Mouse (Mus musculus) left cerebral cortex, adult 8-10 months (tissue): ENCODE results near the gene Defb11. TPM values are rescaled to one million over a fixed set of nuclear protein-coding genes. Genes with fewer than 3 reads are reported as not detected.
"Not testable (repeated sequence)": the region's sequence is repeated elsewhere in the genome, so short reads cannot be mapped to it uniquely, and the experiment has no call there.

ENCODE experiments used
- DNase-seq, 2 experiments: peaks; one replicate each; pipeline ENCODE4 v3.0.0; 2022; ENCODE audit warnings: low spot score in 2 of 2
- total RNA-seq, 4 experiments: library from RNA; stranded (reverse); gene quantifications; 2 replicates each; pipeline ENCODE4 v1.2.4; 2022

Gene Defb11
- not detected for total RNA-seq

- not testable (repeated sequence) for DNase-seq
Observed at GRCm38 (mm10) chr8:21906290-21906689, at the start of gene Defb11. Defb11 (minus strand) TSS chr8:21906412.

DNA sequence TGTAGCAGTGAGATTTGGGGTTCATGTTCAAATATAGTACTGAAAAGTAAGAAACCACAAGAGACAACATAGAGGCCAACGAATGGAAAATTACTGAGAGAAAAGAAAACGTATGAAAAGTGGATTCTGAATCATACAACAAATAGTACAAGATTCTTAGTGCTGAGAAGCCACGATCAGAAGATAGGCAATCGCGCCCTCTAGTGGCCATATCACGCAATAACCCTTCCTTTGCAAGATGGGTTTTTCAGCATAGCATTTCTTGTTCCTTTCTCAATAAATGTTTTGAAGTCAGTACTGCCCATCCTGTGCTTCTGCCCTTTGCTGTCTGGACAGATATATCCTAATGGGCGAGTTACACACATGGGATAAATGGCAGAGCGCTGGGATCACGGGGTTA is 49.1 kb upstream of the Defb11 start:
- peak; percentile 8 to 34 for DNase-seq

- no peak for DNase-seq
Observed at GRCm38 (mm10) chr8:21947311-21948017, 41.3 kb upstream of the Defb11 start.

GRCm38 (mm10) chr8:21946462-21946861 is 40.2 kb upstream of the Defb11 start, which contains the start of gene Defb13:
Defb13 (plus strand) TSS chr8:21946762.
- DNase-seq: no peak

- DNase-seq: not testable (repeated sequence)
Observed at GRCm38 (mm10) chr8:21938052-21938451, 31.8 kb upstream of the Defb11 start, which contains the start of gene Defb35. Defb35 (plus strand) TSS chr8:21938352.

DNA sequence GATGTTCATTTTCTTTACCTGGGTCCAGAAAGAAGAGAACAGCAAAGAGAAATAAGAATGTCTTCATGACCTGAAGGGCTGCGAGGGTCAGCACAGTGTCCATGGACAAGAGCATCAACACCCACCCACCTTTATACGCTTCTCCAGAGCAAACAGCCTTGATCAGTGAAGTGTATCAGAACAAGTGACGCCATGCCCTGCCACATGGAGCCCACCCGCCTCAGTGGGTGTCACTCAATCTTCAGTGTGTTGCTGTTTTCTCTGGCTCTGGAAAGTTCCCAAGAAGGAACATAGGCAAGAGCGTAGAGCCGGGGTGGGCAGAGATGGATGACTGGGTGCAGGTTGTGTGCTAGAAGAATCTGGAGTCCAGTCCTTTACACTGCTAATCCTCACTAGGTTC is 26.4 kb upstream of the Defb11 start, which contains the start of gene Defb15:
Gene Defb15 (minus strand): TSS at position 101 of the 400 bp plus-strand sequence.
- no peak for DNase-seq

- DNase-seq: not testable (repeated sequence)
Observed at GRCm38 (mm10) chr8:21930754-21931153, 24.5 kb upstream of the Defb11 start.

DNA sequence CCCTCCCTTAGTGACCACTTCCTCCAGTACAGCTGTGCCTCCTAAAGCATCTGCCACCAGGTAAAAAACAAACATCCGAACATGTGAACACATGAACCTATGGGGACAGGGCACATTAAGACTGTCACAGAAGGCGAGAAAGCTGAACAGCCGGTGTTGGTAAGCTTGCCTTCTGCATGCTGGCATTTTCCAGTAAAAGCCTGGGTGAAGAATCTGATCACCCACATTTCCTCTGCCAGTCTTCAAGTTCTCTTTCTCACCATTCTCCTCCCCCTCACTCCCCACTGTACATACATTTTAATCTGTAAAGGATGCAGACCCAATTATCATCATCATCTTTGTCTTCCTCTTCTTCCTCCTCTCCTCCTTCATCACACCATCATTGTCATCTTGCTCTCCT is 9.4 kb upstream of the Defb11 start:
- DNase-seq: peak in 1 of 2 experiments; percentile 8

DNA sequence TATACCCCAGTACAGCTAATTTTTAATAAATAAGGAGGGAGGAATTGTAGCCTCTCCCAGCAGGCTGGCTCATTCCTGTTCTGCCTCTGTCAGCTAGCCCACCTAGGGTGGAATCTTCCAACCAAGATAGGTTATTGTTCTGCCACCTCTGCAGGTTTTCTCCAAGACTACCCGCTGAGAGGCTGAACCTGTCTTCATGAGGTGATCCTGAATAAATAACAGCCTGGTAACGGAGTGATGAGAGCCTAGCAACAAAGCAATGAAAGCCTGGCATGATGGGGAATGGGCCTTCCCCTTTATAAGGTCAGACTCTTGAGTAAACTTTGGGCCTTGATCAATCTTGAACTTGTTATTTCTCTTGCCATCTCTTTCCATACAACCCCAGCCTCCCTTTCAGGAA is 6.3 kb upstream of the Defb11 start:
- DNase-seq: no peak

DNA sequence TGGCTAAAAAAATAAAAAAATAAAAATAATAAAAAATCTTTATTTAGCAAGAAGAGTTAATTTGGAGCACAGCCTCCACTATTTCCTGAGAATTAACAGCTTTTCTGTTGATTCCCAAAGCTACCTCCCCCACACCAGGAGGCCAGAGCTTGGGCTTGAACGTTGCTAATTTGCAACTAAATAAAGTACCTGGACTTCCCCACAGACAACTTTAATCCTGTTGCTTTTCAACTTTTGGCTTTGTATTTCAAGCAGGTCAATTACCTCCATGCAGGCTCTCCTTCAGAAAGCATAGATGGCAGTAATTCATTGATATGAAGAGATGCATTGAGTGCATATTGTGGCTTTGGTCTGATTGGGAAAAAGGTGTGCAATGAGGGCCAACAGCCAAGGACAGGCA is 5.7 kb upstream of the Defb11 start:
- DNase-seq: no peak

DNA sequence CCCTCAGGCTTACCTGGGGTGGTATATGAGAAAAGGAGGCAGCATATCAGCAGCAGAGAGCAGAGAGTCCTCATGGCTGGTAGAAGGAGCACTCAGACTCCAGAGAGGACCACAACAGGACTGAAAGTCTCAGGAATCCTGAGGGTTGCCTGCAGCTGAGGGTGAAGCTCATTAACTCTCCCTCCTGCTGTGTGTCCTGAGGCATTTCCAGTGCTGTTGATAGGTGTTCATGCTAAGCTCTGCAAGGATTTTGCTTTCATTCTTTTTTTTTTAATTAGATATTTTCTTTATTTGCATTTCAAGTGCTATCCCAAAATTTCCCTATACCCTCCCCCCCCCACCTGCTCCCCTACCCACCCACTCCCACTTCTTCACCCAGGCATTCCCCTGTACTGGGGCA is 20.9 kb downstream of the Defb11 start, which contains the start of gene Defb9:
Gene Defb9 (minus strand): TSS at position 101 of the 400 bp plus-strand sequence.
- not testable (repeated sequence) for DNase-seq

- DNase-seq: not testable (repeated sequence)
Observed at GRCm38 (mm10) chr8:21858586-21858985, 47.6 kb downstream of the Defb11 start, which contains the start of gene Defb10. Defb10 (plus strand) TSS chr8:21858901.

Other genes starting within 250 kb of the Defb11 start
- not detected for gene Defa34, start 240.6 kb downstream of the Defb11 start, total RNA-seq
- not detected for gene AY761184, start 202.8 kb downstream of the Defb11 start, total RNA-seq
- not detected for gene Defa24, start 171.9 kb downstream of the Defb11 start, total RNA-seq
- gene Defb50, start 82.9 kb downstream of the Defb11 start, total RNA-seq: not detected
- not detected for gene Defb2, start 66.5 kb downstream of the Defb11 start, total RNA-seq
- gene Defb10, start 47.5 kb downstream of the Defb11 start, total RNA-seq: not detected
- not detected for gene Defb9, start 21.0 kb downstream of the Defb11 start, total RNA-seq
- not detected for gene Defb15, start 26.3 kb upstream of the Defb11 start, total RNA-seq
- not detected for gene Defb35, start 31.9 kb upstream of the Defb11 start, total RNA-seq
- gene Defb13, start 40.4 kb upstream of the Defb11 start, total RNA-seq: not detected
- not detected for gene Fam90a1a, start 52.3 kb upstream of the Defb11 start, total RNA-seq
- not detected for gene Ccdc70, start 63.4 kb upstream of the Defb11 start, total RNA-seq
- gene Atp7b, start 153.9 kb upstream of the Defb11 start, total RNA-seq: 1 to 10 TPM; 2.0 to 2.3 (median 2.2) TPM
- 10 to 100 TPM; 31.6 to 34.7 (median 33.8) TPM for gene Alg11, start 154.3 kb upstream of the Defb11 start, total RNA-seq
- gene Nek5, start 218.6 kb upstream of the Defb11 start, total RNA-seq: under 1 TPM in 2 of 4 experiments, not detected in 2; 0.27 to 0.33 TPM